Mouse (Mus musculus) kidney, adult 9 months (tissue): Measurements from ENCODE around the gene Pdp2.

ENCODE experiments used
- DNase-seq: peaks from one replicate; pipeline ENCODE4 v3.0.0; 2022

Pdp2 gene

GRCm38 (mm10) chr8:104598496-104598895 lies 7.2 kb downstream of the Pdp2 start:
- DNase-seq, result peak; percentile 91

- no peak for DNase-seq
Observed at GRCm38 (mm10) chr8:104601386-104601785, 10.1 kb downstream of the Pdp2 start.

GRCm38 (mm10) chr8:104601941-104602371 lies 10.7 kb downstream of the Pdp2 start:
- DNase-seq, result peak; percentile 62

- peak; percentile 95 for DNase-seq
Observed at GRCm38 (mm10) chr8:104602468-104603244, 11.4 kb downstream of the Pdp2 start.

- no peak for DNase-seq
Observed at GRCm38 (mm10) chr8:104603245-104603593, 12.0 kb downstream of the Pdp2 start.

GRCm38 (mm10) chr8:104606329-104606728 lies 15.1 kb downstream of the Pdp2 start:
- no peak for DNase-seq

- no peak for DNase-seq
Observed at GRCm38 (mm10) chr8:104607944-104608343, 16.7 kb downstream of the Pdp2 start.

- DNase-seq, result no peak
Observed at GRCm38 (mm10) chr8:104609222-104609621, 18.0 kb downstream of the Pdp2 start.

GRCm38 (mm10) chr8:104610185-104610766 lies 19.0 kb downstream of the Pdp2 start:
- DNase-seq, result no peak

GRCm38 (mm10) chr8:104611613-104612012 lies 20.4 kb downstream of the Pdp2 start:
- no peak for DNase-seq

- no peak for DNase-seq
Observed at GRCm38 (mm10) chr8:104613119-104613518, 21.9 kb downstream of the Pdp2 start.

GRCm38 (mm10) chr8:104620765-104621164 lies 29.5 kb downstream of the Pdp2 start:
- DNase-seq, result no peak

GRCm38 (mm10) chr8:104624161-104624560 lies 32.9 kb downstream of the Pdp2 start, which contains the start of gene Cdh16:
Cdh16 (minus strand) TSS chr8:104624396.
- DNase-seq, result peak; percentile 97

- DNase-seq, result no peak
Observed at GRCm38 (mm10) chr8:104627065-104627740, 36.0 kb downstream of the Pdp2 start.

GRCm38 (mm10) chr8:104628402-104628801 lies 37.2 kb downstream of the Pdp2 start:
- DNase-seq, result no peak

GRCm38 (mm10) chr8:104629306-104630110 lies 38.3 kb downstream of the Pdp2 start:
- peak; percentile 72 for DNase-seq

- DNase-seq, result no peak
Observed at GRCm38 (mm10) chr8:104630111-104630479, 38.8 kb downstream of the Pdp2 start.

GRCm38 (mm10) chr8:104630574-104630973 lies 39.3 kb downstream of the Pdp2 start:
- DNase-seq, result no peak

- DNase-seq, result no peak
Observed at GRCm38 (mm10) chr8:104630981-104631663, 39.9 kb downstream of the Pdp2 start, which contains the start of gene Rrad. Rrad (minus strand) TSS chr8:104631327.

- no peak for DNase-seq
Observed at GRCm38 (mm10) chr8:104631975-104632374, 40.7 kb downstream of the Pdp2 start.

GRCm38 (mm10) chr8:104632486-104632885 lies 41.2 kb downstream of the Pdp2 start:
- no peak for DNase-seq

- DNase-seq, result peak; percentile 11
Observed at GRCm38 (mm10) chr8:104633156-104633744, 42.0 kb downstream of the Pdp2 start.
